Mouse (Mus musculus): ENCODE data around the gene Ctsf. TPM values are rescaled to one million over a fixed set of nuclear protein-coding genes. Genes with fewer than 3 reads are reported as not detected.

Gene Ctsf
- total RNA-seq (2012; rRNA removed) (not detected in 2 replicates), total RNA-seq (2014; rRNA removed) (not detected in 2 replicates), polyA plus RNA-seq (2012; ENCODE audit: insufficient read length, low read depth) (not detected in 2 replicates)

- Histone ChIP-seq H3K79me2 (replicated peaks; ENCODE audit: control insufficient read depth, extremely low read depth, insufficient read depth, poor library complexity, severe bottlenecking) (no peaks in the 10 kb centered on the region), H3K9me3 (replicated peaks; ENCODE audit: low read length) (no peaks in the 10 kb centered on the region), H3K4me1 (ENCODE audit: control insufficient read depth in 1 of 2, insufficient read depth in 2 of 2) (no peaks in the 10 kb centered on the region), H3K4me2 (ENCODE audit: insufficient read depth, low read depth, poor library complexity, severe bottlenecking) (no peak within 1 kb of the TSS), H3K9ac (ENCODE audit: insufficient read depth, low read depth) (no peak within 1 kb of the TSS), H3K4me3 (replicated peaks in 1 of 3; ENCODE audit: low read depth in 2 of 3, low read length in 2 of 3, poor library complexity in 1 of 3) (no peak within 1 kb of the TSS), H3K27me3 (replicated peaks) (peaks cover 55% of the 10 kb centered on the region), H3K36me3 (replicated peaks in 1 of 2; ENCODE audit: control insufficient read depth in 1 of 2, insufficient read depth in 1 of 2, low read length in 1 of 2) (no peaks in the 10 kb centered on the region), H3K27ac (ENCODE audit: insufficient read depth, low read depth) (no peak within 1 kb of the TSS)
- DNase-seq (ENCODE audit: extremely low read depth): no peak
- TF ChIP-seq USF2 (conservative IDR thresholded peaks at IDR 0.05; ENCODE audit: low read depth, low read length) (no peak), ZMIZ1 (IDR thresholded peaks at IDR 0.05; ENCODE audit: low read depth, low read length) (no peak), CHD2 (IDR thresholded peaks at IDR 0.05; ENCODE audit: low read length) (no peak), TBP (conservative IDR thresholded peaks at IDR 0.05; ENCODE audit: low read depth, low read length) (no peak), SMC3 (IDR thresholded peaks at IDR 0.05; ENCODE audit: low read depth, low read length) (no peak), MAX (IDR thresholded peaks at IDR 0.05; ENCODE audit: low read length) (no peak)
- dilution Hi-C loops (cut with MboI; ENCODE audit: extremely low pct_ligation_motif_present, extremely low pct_unique_long_range_greater_than_20kb, low sequenced_read_pairs): no loop called here
- in situ Hi-C loops (cut with MboI; ENCODE audit: low pct_ligation_motif_present, low pct_unique_long_range_greater_than_20kb, low sequenced_read_pairs): loop anchor here (25.0 kb wide), 2 partner anchors 218 to 368 kb away; partner anchors contain the start of genes 2010003K11Rik, Rce1 and Syt12
Measured at GRCm38 (mm10) chr19:4854552-4855469, at the start of gene Ctsf. TSS of gene Ctsf (plus strand) at chr19:4855130.

- Histone ChIP-seq H3K27ac (ENCODE audit: insufficient read depth, low read depth) (no peak overlapping the region), H3K9ac (ENCODE audit: insufficient read depth, low read depth) (peak overlapping the region; percentile 64), H3K4me2 (ENCODE audit: insufficient read depth, low read depth, poor library complexity, severe bottlenecking) (peak overlapping the region; percentile 92), H3K4me3 (replicated peaks in 1 of 3; ENCODE audit: low read depth in 2 of 3, low read length in 2 of 3, poor library complexity in 1 of 3) (peak overlapping the region; percentile 74 to 88 (median 88)), H3K27me3 (replicated peaks) (no peaks in the 10 kb centered on the region), H3K79me2 (replicated peaks; ENCODE audit: control insufficient read depth, extremely low read depth, insufficient read depth, poor library complexity, severe bottlenecking) (peaks cover 60% of the 10 kb centered on the region), H3K36me3 (replicated peaks in 1 of 2; ENCODE audit: control insufficient read depth in 1 of 2, insufficient read depth in 1 of 2, low read length in 1 of 2) (peaks cover 0 to 21% of the 10 kb centered on the region in 2 experiments), H3K4me1 (ENCODE audit: control insufficient read depth in 1 of 2, insufficient read depth in 2 of 2) (peaks cover 4 to 32% of the 10 kb centered on the region in 2 experiments; a peak in 3 of 4 replicates), H3K9me3 (replicated peaks; ENCODE audit: low read length) (peaks cover 4% of the 10 kb centered on the region)
- in situ Hi-C loops (cut with MboI; ENCODE audit: low pct_ligation_motif_present, low pct_unique_long_range_greater_than_20kb, low sequenced_read_pairs) (no loop called here), dilution Hi-C loops (cut with MboI; ENCODE audit: extremely low pct_ligation_motif_present, extremely low pct_unique_long_range_greater_than_20kb, low sequenced_read_pairs) (no loop called here)
- DNase-seq (ENCODE audit: extremely low read depth): no peak
- TF ChIP-seq E2F4 (IDR thresholded peaks at IDR 0.05; ENCODE audit: insufficient replicate concordance, low read depth, low read length) (no peak), IRF4 (IDR thresholded peaks at IDR 0.05; ENCODE audit: low read depth, low read length) (no peak), NELFE (IDR thresholded peaks at IDR 0.05; ENCODE audit: low read depth, low read length) (no peak), POLR2AphosphoS2 (IDR thresholded peaks at IDR 0.05; ENCODE audit: low read depth, low read length) (no peak), JUND (conservative IDR thresholded peaks at IDR 0.05; ENCODE audit: low read depth, low read length) (no peak), ELF1 (IDR thresholded peaks at IDR 0.05; ENCODE audit: low read depth, low read length) (no peak), JUN (IDR thresholded peaks at IDR 0.05; ENCODE audit: insufficient read depth, low read depth, low read length) (no peak), KAT2A (IDR thresholded peaks at IDR 0.05; ENCODE audit: insufficient replicate concordance, low read length) (no peak), MEF2A (IDR thresholded peaks at IDR 0.05; ENCODE audit: borderline replicate concordance, low read depth, low read length) (no peak), ZMIZ1 (IDR thresholded peaks at IDR 0.05; ENCODE audit: low read depth, low read length) (no peak), USF2 (conservative IDR thresholded peaks at IDR 0.05; ENCODE audit: low read depth, low read length) (no peak)
Measured at GRCm38 (mm10) chr19:4810309-4810708, 44.6 kb upstream of the Ctsf start.

Measured in CH12.LX (cell line).